Mouse (Mus musculus): ENCODE data around the gene Gpi1.
"Not testable (repeated sequence)": the region's sequence is repeated elsewhere in the genome, so short reads cannot be mapped to it uniquely, and the experiment has no call there.

Gpi1 gene

DNA sequence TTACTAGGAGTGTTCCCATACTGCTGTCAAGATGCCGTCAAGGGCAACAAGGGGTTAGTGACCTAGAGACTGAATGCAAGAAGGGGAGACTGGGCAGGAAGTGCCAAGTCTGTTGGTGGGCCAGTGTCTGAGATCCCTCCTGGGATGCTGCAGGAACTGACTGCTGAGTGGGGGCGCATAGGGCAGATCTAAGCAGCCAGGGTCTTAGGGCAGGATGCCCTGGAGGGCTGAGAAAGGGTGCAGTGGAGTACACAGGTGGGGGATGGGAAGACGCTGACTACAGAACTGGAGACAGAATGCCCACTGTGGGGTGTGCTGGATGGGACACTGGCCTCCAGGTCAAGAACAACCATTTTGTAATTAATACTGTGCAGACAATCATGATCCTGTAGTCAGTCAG is 46.3 kb downstream of the Gpi1 start:
- no peak for DNase-seq (ENCODE audit: low read depth, low spot score)

DNA sequence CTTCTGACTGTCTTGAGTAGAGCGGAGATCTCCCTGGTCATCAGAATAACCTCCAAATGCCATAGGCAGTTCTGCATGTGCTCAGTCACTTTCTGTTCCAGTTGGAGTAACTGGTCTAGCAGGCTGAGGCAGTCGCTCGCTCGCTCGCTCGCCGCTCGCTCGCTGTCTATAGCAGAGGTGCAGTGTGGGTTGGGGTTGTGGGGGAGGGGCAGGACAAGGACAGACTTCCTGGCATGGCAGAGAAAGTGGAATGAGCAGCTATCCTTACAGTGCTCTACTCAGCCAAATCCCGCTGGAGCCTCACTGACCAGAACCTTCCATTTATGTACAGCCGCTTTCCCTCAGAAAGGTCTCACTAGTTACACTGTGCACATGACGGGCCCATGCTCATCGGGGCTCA is 46.8 kb downstream of the Gpi1 start:
- no peak for DNase-seq (ENCODE audit: low read depth, low spot score)

DNA sequence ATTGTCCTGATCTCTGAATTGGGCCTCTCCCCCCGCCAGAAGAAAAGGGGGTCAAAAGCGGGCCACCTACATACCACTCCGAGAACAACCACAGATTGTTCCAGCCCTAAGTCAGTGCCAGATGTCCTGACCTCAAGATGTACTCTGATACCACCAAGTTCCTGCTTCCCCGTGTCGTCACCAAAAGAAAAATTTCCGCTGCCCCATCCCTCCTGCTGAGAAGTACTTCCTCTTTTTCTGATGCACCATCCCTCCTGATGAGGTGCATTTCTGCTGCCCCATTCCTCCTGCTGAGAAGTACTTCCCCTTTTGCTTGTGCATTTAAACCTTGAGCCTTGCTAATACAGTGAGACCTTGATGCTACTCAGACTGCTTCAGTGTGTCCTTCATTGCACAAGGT is 53.9 kb downstream of the Gpi1 start:
- DNase-seq (ENCODE audit: low read depth, low spot score), result not testable (repeated sequence)

DNA sequence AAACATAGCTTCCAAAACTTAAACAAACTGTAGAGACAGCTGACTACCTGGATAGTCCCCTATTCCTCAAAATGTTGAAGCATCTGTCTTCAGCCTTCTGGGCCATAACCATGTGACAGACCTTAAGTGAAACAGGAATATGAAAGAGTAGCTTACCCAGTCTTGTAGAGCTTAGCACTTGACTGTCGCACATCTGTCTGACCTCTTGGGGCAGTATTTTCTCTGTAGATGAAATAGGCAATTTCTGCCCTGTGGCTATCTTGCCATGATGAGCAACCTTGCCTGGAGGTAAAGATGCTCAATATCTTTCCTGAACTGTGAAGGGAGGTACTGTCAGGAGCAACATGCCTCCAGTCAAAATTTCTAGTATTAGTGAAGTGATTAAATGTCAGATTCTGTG is 57.9 kb downstream of the Gpi1 start:
- no peak for DNase-seq (ENCODE audit: low read depth, low spot score)

DNA sequence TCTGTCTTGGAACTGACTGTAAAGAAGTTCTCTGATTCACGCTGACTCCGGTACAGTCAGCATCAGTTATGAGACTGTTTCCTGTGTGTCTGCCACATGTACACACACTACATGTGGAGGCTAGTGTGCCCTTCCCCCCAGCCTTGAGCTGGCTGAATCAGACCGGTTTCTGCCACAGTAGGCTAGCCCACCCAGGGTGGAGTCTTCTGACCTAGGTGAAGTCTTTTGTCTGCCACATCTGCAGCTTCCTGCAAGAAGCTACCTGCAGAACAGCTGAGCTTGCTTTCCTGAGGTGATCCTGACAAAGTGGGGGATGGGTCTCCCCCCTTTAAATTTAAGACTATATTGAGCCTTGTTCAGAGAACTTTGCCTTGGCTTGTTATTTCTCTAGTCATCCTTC is 60.7 kb downstream of the Gpi1 start, which contains the start of gene Uba2:
TSS of gene Uba2 (minus strand) at position 146 of the 400 bp plus-strand sequence.
- no peak for DNase-seq (ENCODE audit: low read depth, low spot score)

DNA sequence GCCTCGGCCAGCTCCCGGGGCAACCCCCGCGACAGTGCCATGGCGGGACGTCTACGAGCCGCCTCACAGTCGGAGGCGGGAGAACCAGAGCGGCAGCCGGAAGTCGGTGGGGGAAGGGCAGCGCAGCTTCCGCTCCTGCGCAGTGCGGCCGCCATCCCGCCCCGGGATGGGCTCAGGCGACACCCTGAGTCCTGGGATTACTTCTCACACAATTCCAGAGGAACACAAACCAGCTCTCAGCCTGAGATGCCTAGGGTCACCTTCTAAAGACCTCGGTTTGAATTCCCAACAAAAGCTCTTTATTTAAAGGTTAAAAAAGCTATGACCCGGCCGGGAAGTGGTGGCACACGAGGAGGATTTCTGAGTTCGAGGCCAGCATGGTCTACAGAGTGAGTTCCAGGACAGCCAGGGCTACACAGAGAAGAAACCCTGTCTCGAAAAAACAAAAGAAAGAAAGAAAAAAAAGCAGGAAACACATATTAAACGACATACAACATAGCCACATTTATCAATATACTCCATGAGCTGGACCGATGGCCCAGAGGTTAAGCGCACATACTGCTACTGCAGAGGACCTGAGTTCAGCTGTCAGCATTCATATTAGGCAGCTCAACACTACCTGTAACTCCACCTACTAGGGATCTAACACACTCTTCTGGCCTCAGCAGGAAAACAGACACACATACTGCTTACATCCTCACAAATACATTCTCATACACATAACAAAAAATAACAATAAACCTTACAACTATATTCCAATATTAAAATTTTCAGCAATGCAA is 61.5 kb downstream of the Gpi1 start:
- DNase-seq (ENCODE audit: low read depth, low spot score), result peak; percentile 79

DNA sequence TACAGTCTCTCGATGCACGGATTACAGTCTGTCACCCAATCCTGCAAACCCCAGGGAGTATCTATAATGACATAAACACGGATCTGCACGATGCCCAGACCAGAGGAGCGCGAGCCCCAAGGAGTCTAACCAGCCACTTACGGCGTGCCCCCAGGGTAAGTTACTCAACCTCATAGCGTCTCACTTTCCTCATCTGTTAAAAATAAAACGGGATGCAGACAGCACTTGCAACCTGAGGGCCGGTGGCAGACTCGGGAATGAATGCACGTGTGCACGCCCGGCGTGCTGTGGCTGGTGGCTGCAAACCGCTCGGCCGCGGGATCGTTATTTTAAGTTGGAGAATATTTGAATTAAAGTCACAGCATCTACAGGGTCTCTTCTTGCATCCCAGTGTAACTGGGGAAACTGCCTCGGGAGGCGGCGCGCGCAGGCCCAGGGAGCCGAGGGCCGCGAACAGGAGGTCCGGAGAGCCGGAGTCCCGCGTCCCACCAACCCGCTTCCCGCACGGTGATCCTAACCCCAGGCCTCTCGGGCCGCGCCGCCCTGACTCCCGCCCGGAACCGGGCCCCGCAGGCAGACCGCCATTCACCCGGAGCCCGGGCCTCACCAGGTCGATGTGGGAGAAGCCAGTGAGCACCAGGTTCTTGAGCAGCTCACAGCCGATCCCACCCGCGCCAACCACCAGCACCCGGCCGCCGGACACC is 62.2 kb downstream of the Gpi1 start:
- peak; percentile 13 for DNase-seq (ENCODE audit: low read depth, low spot score)

DNA sequence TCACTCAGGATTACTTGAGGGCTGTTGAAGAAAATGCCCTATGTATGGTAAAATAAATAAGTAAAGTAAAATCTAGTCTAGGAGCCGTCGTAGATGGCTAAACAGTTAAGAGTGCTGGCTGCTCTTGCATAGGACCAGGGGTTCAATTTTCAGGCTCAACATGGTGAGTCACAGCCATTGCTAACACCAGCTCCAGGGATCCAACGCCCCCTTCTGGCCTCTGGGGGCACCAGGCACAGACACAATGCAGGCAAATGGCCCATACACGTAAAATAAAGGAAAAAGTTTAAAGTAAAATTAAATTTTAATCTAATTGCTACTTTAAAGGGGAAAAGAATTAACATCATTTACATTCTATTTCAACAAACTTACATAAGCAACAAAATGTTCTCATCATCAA is 63.3 kb downstream of the Gpi1 start:
- no peak for DNase-seq (ENCODE audit: low read depth, low spot score)

DNA sequence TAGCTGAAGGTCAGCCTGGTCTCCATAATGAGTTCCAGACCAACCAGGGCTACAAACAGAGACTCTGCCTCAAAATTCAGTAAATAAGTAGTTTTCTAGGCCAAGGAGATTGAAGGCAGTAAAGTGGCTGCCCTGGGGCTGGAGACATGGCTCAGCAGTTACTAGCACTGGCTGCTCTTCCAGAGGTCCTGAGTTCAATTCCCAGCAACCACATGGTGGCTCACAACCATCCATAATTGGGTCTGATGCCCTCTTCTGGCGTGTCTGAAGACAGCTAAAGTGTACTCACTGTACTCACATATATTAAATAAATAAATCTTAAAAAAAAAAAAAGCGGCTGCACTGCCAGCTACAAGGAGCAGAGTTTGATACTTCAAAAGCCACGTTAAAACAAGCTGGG is 64.1 kb downstream of the Gpi1 start:
- DNase-seq (ENCODE audit: low read depth, low spot score), result no peak

DNA sequence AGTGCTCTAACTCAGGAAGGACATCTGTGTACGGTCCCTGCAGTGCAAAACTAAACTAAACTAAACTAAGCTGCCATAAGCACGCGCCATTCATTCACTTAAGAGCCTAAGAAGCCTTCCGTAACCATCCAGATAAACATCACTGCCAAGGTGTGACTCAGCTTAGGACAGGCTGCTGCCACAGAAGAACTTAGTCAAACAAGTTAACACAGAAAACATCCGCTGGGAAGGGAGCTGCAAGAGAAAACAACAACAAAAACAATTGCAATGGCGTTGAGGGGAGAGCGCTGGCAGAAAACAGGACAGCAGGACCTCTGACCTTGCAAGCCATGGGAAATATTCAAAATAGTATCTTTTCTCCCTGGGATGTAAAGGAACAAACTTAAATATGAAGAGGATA is 65.5 kb downstream of the Gpi1 start:
- no peak for DNase-seq (ENCODE audit: low read depth, low spot score)

DNA sequence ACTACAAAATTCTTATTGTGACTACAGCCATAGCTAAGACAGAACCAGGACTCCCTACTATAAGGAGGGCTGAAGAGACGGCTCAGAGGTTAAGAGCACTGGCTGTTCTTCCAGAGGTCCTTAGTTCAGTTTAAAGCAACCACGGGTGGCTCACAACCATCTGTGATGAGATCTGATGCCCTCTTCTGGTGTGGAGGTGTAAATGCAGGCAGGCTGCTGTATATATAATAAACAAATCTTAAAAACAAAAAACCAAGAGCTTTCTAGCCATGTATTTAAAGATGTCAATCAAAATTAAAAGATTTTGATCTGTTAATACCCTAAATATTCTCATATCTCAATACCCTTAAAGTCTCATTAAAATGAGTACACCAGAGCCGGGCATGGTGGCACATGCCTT is 71.0 kb downstream of the Gpi1 start:
- DNase-seq (ENCODE audit: low read depth, low spot score), result no peak

DNA sequence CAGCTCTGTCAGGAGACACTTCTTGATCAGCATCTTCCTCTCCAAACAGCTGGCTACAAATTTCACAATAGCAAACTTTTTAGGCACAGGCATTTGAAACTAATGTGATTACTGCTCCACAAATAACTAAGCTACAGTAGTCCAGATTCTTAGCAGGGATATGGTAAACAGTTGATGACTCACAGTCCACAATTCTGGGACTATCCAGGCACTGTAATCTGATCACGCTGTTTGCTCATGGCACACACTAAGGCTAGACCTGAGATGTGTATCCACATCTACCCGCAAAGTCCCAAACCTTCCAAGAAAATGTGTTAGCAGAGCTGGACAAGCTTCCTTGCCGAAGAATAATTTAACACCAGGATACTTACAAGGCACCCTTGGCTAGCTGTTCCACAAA is 72.1 kb downstream of the Gpi1 start:
- DNase-seq (ENCODE audit: low read depth, low spot score), result no peak

All from embryo, embryonic 11.5 days (tissue).